Mouse (Mus musculus): Measurements from ENCODE around the gene Cd300ld5.

- no peak for TF ChIP-seq CTCF (IDR thresholded peaks at IDR 0.05; ENCODE audit: insufficient read depth, low read length)
- TF ChIP-seq POLR2A (IDR thresholded peaks at IDR 0.05; ENCODE audit: borderline replicate concordance, extremely low read depth, low read depth, low read length): no peak
These were observed 37.8 kb upstream of the Cd300ld5 start for GRCm38 (mm10) chr11:115075407-115075806.
